Comparison of ENCODE assay signal across 8 mouse cellular contexts in genomic region chr19:53087268-53088143, GRCm38 (mm10). TPM values are rescaled to one million over a fixed set of nuclear protein-coding genes. Genes with fewer than 3 reads are reported as not detected.
A peak's percentile ranks its signal among the peaks of the same experiment; 100 is the strongest.
DNase-seq lines count a peak whose midpoint lies in the region; ATAC-seq and TF ChIP-seq lines count a peak whose summit lies in the region.

No protein-coding gene starts in this region.

- peak overlapping the region; percentile 34; the same call in 1 of the 2 replicates for H3K27ac ChIP-seq in forebrain, embryonic 15.5 days (replicated peaks)
- peak overlapping the region; percentile 32; the same call in 1 of the 2 replicates for H3K27ac ChIP-seq in hindbrain, embryonic 16.5 days (ENCODE audit: low read depth, low read length)
- peak overlapping the region; percentile 66 for H3K27ac ChIP-seq in liver, postnatal 0 days (ENCODE audit: low read depth)
- peak overlapping the region; percentile 83 for H3K27ac ChIP-seq in stomach, embryonic 16.5 days (ENCODE audit: low read length)

- no peak for TF ChIP-seq CTCF in liver, postnatal 0 days (IDR thresholded peaks at IDR 0.05; ENCODE audit: low read depth)

- peak; percentile 25 to 59 for DNase-seq in layer of hippocampus, adult 18-20 months (ENCODE audit: low spot score in 2 of 2)
- DNase-seq in layer of hippocampus, postnatal 36 days, result no peak
- DNase-seq in liver, postnatal 0 days, result peak; percentile 28
- no peak for DNase-seq in ovary, postnatal 14 days (ENCODE audit: low spot score)

- no peaks in the 10 kb centered on the region for H3K9me3 ChIP-seq in forebrain, embryonic 15.5 days
- no peaks in the 10 kb centered on the region for H3K9me3 ChIP-seq in hindbrain, embryonic 16.5 days (ENCODE audit: control insufficient read depth, low read length)
- H3K9me3 ChIP-seq in liver, postnatal 0 days (ENCODE audit: low read length), result no peaks in the 10 kb centered on the region
- H3K9me3 ChIP-seq in stomach, embryonic 16.5 days (replicated peaks; ENCODE audit: control insufficient read depth, low read length), result peaks cover 4% of the 10 kb centered on the region

- H3K4me1 ChIP-seq in forebrain, embryonic 15.5 days, result peaks cover 16% of the 10 kb centered on the region
- H3K4me1 ChIP-seq in hindbrain, embryonic 16.5 days (ENCODE audit: control insufficient read depth, insufficient read depth, low read depth, low read length), result 0 out of 2 replicates have a peak, but pooled peaks cover 2% of the 10 kb centered on the region
- H3K4me1 ChIP-seq in liver, postnatal 0 days (ENCODE audit: insufficient read depth), result peaks cover 4% of the 10 kb centered on the region; the same call in 1 of the 2 replicates
- H3K4me1 ChIP-seq in stomach, embryonic 16.5 days (ENCODE audit: control insufficient read depth, insufficient read depth, low read length), result peaks cover 21% of the 10 kb centered on the region

- no peaks in the 10 kb centered on the region for H3K27me3 ChIP-seq in forebrain, embryonic 15.5 days
- no peaks in the 10 kb centered on the region for H3K27me3 ChIP-seq in hindbrain, embryonic 16.5 days (replicated peaks; ENCODE audit: control insufficient read depth, insufficient read depth, low read length)
- no peaks in the 10 kb centered on the region for H3K27me3 ChIP-seq in liver, postnatal 0 days (ENCODE audit: insufficient read depth, low read length)
- H3K27me3 ChIP-seq in stomach, embryonic 16.5 days (ENCODE audit: control insufficient read depth, insufficient read depth, low read length), result no peaks in the 10 kb centered on the region

- no peak overlapping the region for H3K9ac ChIP-seq in forebrain, embryonic 15.5 days (replicated peaks)
- H3K9ac ChIP-seq in hindbrain, embryonic 16.5 days (ENCODE audit: low read depth, low read length), result peak overlapping the region; percentile 24
- no peak overlapping the region for H3K9ac ChIP-seq in liver, postnatal 0 days (replicated peaks)
- H3K9ac ChIP-seq in stomach, embryonic 16.5 days (ENCODE audit: low read length), result peak overlapping the region; percentile 38; the same call in 1 of the 2 replicates

- peak overlapping the region; percentile 10; the same call in 1 of the 2 replicates for H3K4me2 ChIP-seq in forebrain, embryonic 15.5 days (replicated peaks)
- peak overlapping the region; percentile 41 for H3K4me2 ChIP-seq in hindbrain, embryonic 16.5 days (ENCODE audit: low read length)
- peak overlapping the region; percentile 38 for H3K4me2 ChIP-seq in liver, postnatal 0 days (ENCODE audit: low read depth, low read length)
- peak overlapping the region; percentile 39 for H3K4me2 ChIP-seq in stomach, embryonic 16.5 days (ENCODE audit: low read depth, low read length)

- ATAC-seq in forebrain, embryonic 15.5 days (replicated peaks), result peak; percentile 58; the same call in 1 of the 2 replicates
- ATAC-seq in hindbrain, embryonic 16.5 days, result 0 out of 2 replicates have a peak, but pooled peaks have one; percentile 53
- peak; percentile 70 for ATAC-seq in liver, postnatal 0 days
- peak; percentile 63 for ATAC-seq in stomach, embryonic 16.5 days (ENCODE audit: insufficient read depth, low FRiP score)
- no peak for ATAC-seq in activated CD4-positive, CD25-positive, alpha-beta regulatory T cell, adult 4 months

- H3K36me3 ChIP-seq in forebrain, embryonic 15.5 days, result no peaks in the 10 kb centered on the region
- no peaks in the 10 kb centered on the region for H3K36me3 ChIP-seq in hindbrain, embryonic 16.5 days (ENCODE audit: control insufficient read depth, insufficient read depth, low read length)
- H3K36me3 ChIP-seq in liver, postnatal 0 days (replicated peaks; ENCODE audit: insufficient read depth, low read length), result no peaks in the 10 kb centered on the region
- no peaks in the 10 kb centered on the region for H3K36me3 ChIP-seq in stomach, embryonic 16.5 days (ENCODE audit: control insufficient read depth, insufficient read depth, low read length)

- 31% methylated on average over 25 of the region's 25 CpGs for WGBS in forebrain, embryonic 15.5 days
- WGBS in hindbrain, embryonic 16.5 days, result 23% methylated on average over 25 of the region's 25 CpGs
- 33% methylated on average over 25 of the region's 25 CpGs for WGBS in liver, postnatal 0 days (ENCODE audit: insufficient replicate concordance)
- WGBS in stomach, embryonic 16.5 days, result 14% methylated on average over 25 of the region's 25 CpGs

- no peak overlapping the region for H3K4me3 ChIP-seq in forebrain, embryonic 15.5 days
- no peak overlapping the region for H3K4me3 ChIP-seq in hindbrain, embryonic 16.5 days (ENCODE audit: low read length)
- no peak overlapping the region for H3K4me3 ChIP-seq in liver, postnatal 0 days (ENCODE audit: low read depth, low read length)
- H3K4me3 ChIP-seq in stomach, embryonic 16.5 days (replicated peaks; ENCODE audit: low read length), result peak overlapping the region; percentile 1; the same call in 1 of the 2 replicates

- no peak for TF ChIP-seq EP300 in liver, postnatal 0 days (IDR thresholded peaks at IDR 0.05; ENCODE audit: low read depth)

RNA-seq across cellular contexts. Expression of gene Xpnpep1, which starts 47.5 kb away (rescaled TPM):
- total RNA-seq in layer of hippocampus, adult 18-20 months (2021), result 10 to 100 TPM; 72.8 to 79.3 TPM
- total RNA-seq in layer of hippocampus, postnatal 36 days (2021), result 10 to 100 TPM; 87.6 to 88.9 TPM
- 130 and 136 TPM in 2 replicates for polyA plus RNA-seq in forebrain, embryonic 15.5 days (2015; fragmentation: Nextera tagmentation; extraction: Ambion mirVana)
- polyA plus RNA-seq in hindbrain, embryonic 16.5 days (2015; fragmentation: Nextera tagmentation; extraction: Ambion mirVana), result 118 and 129 TPM in 2 replicates
- polyA plus RNA-seq in liver, postnatal 0 days (2015; fragmentation: Nextera tagmentation; extraction: Ambion mirVana), result 55.4 and 62.0 TPM in 2 replicates
- 157 and 160 TPM in 2 replicates for polyA plus RNA-seq in stomach, embryonic 16.5 days (2015; fragmentation: Nextera tagmentation; extraction: Ambion mirVana)
- polyA plus RNA-seq in activated CD4-positive, CD25-positive, alpha-beta regulatory T cell, adult 4 months (2017; shearing (Covaris generic)), result 10 to 100 TPM; 56.2 to 64.9 TPM

RNA-seq across cellular contexts. Expression of gene Add3, which starts 52.7 kb away (rescaled TPM):
- 100 to 1,000 TPM; 126 to 129 TPM for total RNA-seq in layer of hippocampus, adult 18-20 months (2021)
- 100 to 1,000 TPM; 124 TPM for total RNA-seq in layer of hippocampus, postnatal 36 days (2021)
- 29.9 and 31.5 TPM in 2 replicates for polyA plus RNA-seq in forebrain, embryonic 15.5 days (2015; fragmentation: Nextera tagmentation; extraction: Ambion mirVana)
- polyA plus RNA-seq in hindbrain, embryonic 16.5 days (2015; fragmentation: Nextera tagmentation; extraction: Ambion mirVana), result 48.5 and 51.6 TPM in 2 replicates
- 17.5 and 21.4 TPM in 2 replicates for polyA plus RNA-seq in liver, postnatal 0 days (2015; fragmentation: Nextera tagmentation; extraction: Ambion mirVana)
- polyA plus RNA-seq in stomach, embryonic 16.5 days (2015; fragmentation: Nextera tagmentation; extraction: Ambion mirVana), result 82.6 and 84.9 TPM in 2 replicates
- 100 to 1,000 TPM; 113 to 128 TPM for polyA plus RNA-seq in activated CD4-positive, CD25-positive, alpha-beta regulatory T cell, adult 4 months (2017; shearing (Covaris generic))

Comparison
In these comparisons a context has a peak if more than half of its experiments do, and no peak if none do; other contexts are left out.
1. DNase-seq: peak in layer of hippocampus, adult 18-20 months (2 of 2) and liver, postnatal 0 days (single experiment); none in layer of hippocampus, postnatal 36 days (0 of 2) and ovary, postnatal 14 days (single experiment).
2. H3K27ac ChIP-seq: peak in every context shown above with its lines; median percentile 83 in stomach, embryonic 16.5 days; 66 in liver, postnatal 0 days; 34 in forebrain, embryonic 15.5 days; 32 in hindbrain, embryonic 16.5 days.
3. H3K9ac ChIP-seq: peak in hindbrain, embryonic 16.5 days (single experiment) and stomach, embryonic 16.5 days (single experiment); none in forebrain, embryonic 15.5 days (single experiment) and liver, postnatal 0 days (single experiment).
4. Peak in every context shown above with its lines, with median percentiles within 50 percentile points of each other: H3K4me2 ChIP-seq.